Mouse (Mus musculus) bone marrow, adult 2 months (tissue): ENCODE data around the gene Ece1. TPM values are rescaled to one million over a fixed set of nuclear protein-coding genes. Genes with fewer than 3 reads are reported as not detected.
A peak's percentile ranks its signal among the peaks of the same experiment; 100 is the strongest.

Source experiments
- H3K27ac ChIP-seq: fragments of 200-500 bp; 2 replicates; pipeline ENCODE4 v1.5.1; 2012; ENCODE audit warnings: low read depth, mild to moderate bottlenecking, control low read depth, inconsistent platforms, low read length; ENCODE audit not compliant: control insufficient read depth, poor library complexity, insufficient read depth
- H3K4me1 ChIP-seq: fragments of 200-500 bp; 2 replicates; pipeline ENCODE4 v1.6.1; 2011; ENCODE audit warnings: low read length; ENCODE audit not compliant: control insufficient read depth, insufficient read depth
- H3K4me3 ChIP-seq: fragments of 200-500 bp; replicated peaks from 2 replicates; pipeline ENCODE3; 2011; ENCODE audit warnings: mild to moderate bottlenecking, low read depth, low read length, control low read depth; ENCODE audit not compliant: control insufficient read depth
- CTCF ChIP-seq: fragments of 200-500 bp; IDR thresholded peaks from 2 replicates; pipeline ENCODE4 v1.5.1; 2011; ENCODE audit warnings: low read length, control low read depth; ENCODE audit not compliant: control insufficient read depth, insufficient read depth
- POLR2A ChIP-seq: fragments of 200-500 bp; IDR thresholded peaks from 2 replicates; pipeline ENCODE4 v1.6.1; 2011; ENCODE audit warnings: low read depth, mild to moderate bottlenecking, control low read depth, low read length, borderline replicate concordance; ENCODE audit not compliant: control insufficient read depth
- WGBS: fragments of 180-500 bp; shearing (Covaris S2); methylation state at CpG from one replicate; pipeline ENCODE4 v1.1.7; 2018; 5-methylcytosine and 5-hydroxymethylcytosine counted together
- polyA plus RNA-seq: library from polyadenylated mRNA; stranded (reverse); fragments of >200 nt; gene quantifications from 2 replicates; pipeline ENCODE4 v1.2.4, GENCODE M21; 2011; ENCODE audit warnings: low replicate concordance; ENCODE audit not compliant: missing spikeins, insufficient read depth, insufficient read length

The Ece1 gene
- polyA plus RNA-seq, 1 experiment = 7.3 TPM

- no peak overlapping the region for H3K4me3 ChIP-seq
- TF ChIP-seq CTCF (no peak), POLR2A (no peak)
- no peak overlapping the region for H3K27ac ChIP-seq
- 91% methylated on average over 5 of the region's 5 CpGs for WGBS
- no peaks in the 10 kb centered on the region for H3K4me1 ChIP-seq
These were observed 39.5 kb upstream of the Ece1 start for GRCm38 (mm10) chr4:137822537-137822936.

GRCm38 (mm10) chr4:137823542-137823941, 38.5 kb upstream of the Ece1 start:
- 89% methylated on average over 3 of the region's 3 CpGs for WGBS
- Histone ChIP-seq H3K27ac (no peak overlapping the region), H3K4me1 (no peaks in the 10 kb centered on the region), H3K4me3 (no peak overlapping the region)
- no peak for TF ChIP-seq CTCF
- no peak for TF ChIP-seq POLR2A

- H3K4me3 ChIP-seq = no peak overlapping the region
- H3K27ac ChIP-seq = no peak overlapping the region
- H3K4me1 ChIP-seq = no peaks in the 10 kb centered on the region
- TF ChIP-seq POLR2A (no peak), CTCF (no peak)
- 67% methylated on average over 2 of the region's 2 CpGs for WGBS
These were observed 37.2 kb upstream of the Ece1 start for GRCm38 (mm10) chr4:137824881-137825280.

GRCm38 (mm10) chr4:137830380-137830779, 31.7 kb upstream of the Ece1 start:
- 32% methylated on average over 6 of the region's 6 CpGs for whole genome bisulfite sequencing
- TF ChIP-seq CTCF (no peak), POLR2A (no peak)
- Histone ChIP-seq H3K4me3 (no peak overlapping the region), H3K4me1 (no peaks in the 10 kb centered on the region), H3K27ac (no peak overlapping the region)

- H3K27ac ChIP-seq = no peak overlapping the region
- 82% methylated on average over 11 of the region's 11 CpGs for WGBS
- TF ChIP-seq CTCF = no peak
- no peak for TF ChIP-seq POLR2A
These were observed 30.4 kb upstream of the Ece1 start for GRCm38 (mm10) chr4:137831598-137831997.

GRCm38 (mm10) chr4:137835624-137836337, 26.3 kb upstream of the Ece1 start:
- H3K4me1 ChIP-seq = no peaks in the 10 kb centered on the region
- TF ChIP-seq POLR2A = no peak
- TF ChIP-seq CTCF = peak; percentile 69
- no peak overlapping the region for H3K4me3 ChIP-seq
- H3K27ac ChIP-seq = no peak overlapping the region
- WGBS = 16% methylated on average over 14 of the region's 14 CpGs

More at GRCm38 (mm10) chr4:137831598-137831997, 30.4 kb upstream of the Ece1 start:
- no peak overlapping the region for H3K4me3 ChIP-seq
- no peaks in the 10 kb centered on the region for H3K4me1 ChIP-seq

GRCm38 (mm10) chr4:137836741-137837140, 25.3 kb upstream of the Ece1 start:
- no peaks in the 10 kb centered on the region for H3K4me1 ChIP-seq
- 77% methylated on average over 5 of the region's 5 CpGs for WGBS
- no peak overlapping the region for H3K4me3 ChIP-seq
- TF ChIP-seq POLR2A = no peak
- no peak for TF ChIP-seq CTCF
- H3K27ac ChIP-seq = no peak overlapping the region

- WGBS = 67% methylated on average over 8 of the region's 8 CpGs
- TF ChIP-seq POLR2A (no peak), CTCF (no peak)
- no peak overlapping the region for H3K27ac ChIP-seq
- no peaks in the 10 kb centered on the region for H3K4me1 ChIP-seq
- H3K4me3 ChIP-seq = no peak overlapping the region
These were observed 24.2 kb upstream of the Ece1 start for GRCm38 (mm10) chr4:137837792-137838191.
